Mouse (Mus musculus): ENCODE measurements at regions not wholly inside any gene's neighbourhood (a gene's known extent, or its start where the extent isn't known, plus 50 kb on each side); places are given as distances from the start of the nearest gene placed in this dataset.

- Histone ChIP-seq H3K36me3 (ENCODE audit: insufficient read depth, low read length) (no peaks in the 10 kb centered on the region), H3K4me2 (replicated peaks; ENCODE audit: low read depth, low read length) (no peak overlapping the region), H3K4me1 (ENCODE audit: insufficient read depth, low read length) (no peaks in the 10 kb centered on the region), H3K4me3 (ENCODE audit: low read length) (no peak overlapping the region), H3K27ac (ENCODE audit: low read length) (no peak overlapping the region), H3K9me3 (ENCODE audit: low read length) (no peaks in the 10 kb centered on the region), H3K27me3 (ENCODE audit: insufficient read depth, low read length) (no peaks in the 10 kb centered on the region), H3K9ac (replicated peaks; ENCODE audit: low read length) (no peak overlapping the region)
- 32% methylated on average over 7 of the region's 7 CpGs for WGBS
- no peak for ATAC-seq (ENCODE audit: low FRiP score, low TSS enrichment)
Observed at GRCm38 (mm10) chr3:39961836-39962640, 569.0 kb upstream of the Intu start.

- no peaks in the 10 kb centered on the region for H3K36me3 ChIP-seq (ENCODE audit: insufficient read depth, low read length)
- H3K27ac ChIP-seq (ENCODE audit: low read length) = no peak overlapping the region
- 86% methylated on average over 2 of the region's 2 CpGs for WGBS
- no peak overlapping the region for H3K4me3 ChIP-seq (ENCODE audit: low read length)
- no peaks in the 10 kb centered on the region for H3K9me3 ChIP-seq (ENCODE audit: low read length)
- no peaks in the 10 kb centered on the region for H3K4me1 ChIP-seq (ENCODE audit: insufficient read depth, low read length)
- H3K9ac ChIP-seq (replicated peaks; ENCODE audit: low read length) = no peak overlapping the region
- no peak for ATAC-seq (ENCODE audit: low FRiP score, low TSS enrichment)
- H3K27me3 ChIP-seq (ENCODE audit: insufficient read depth, low read length) = no peaks in the 10 kb centered on the region
- H3K4me2 ChIP-seq (replicated peaks; ENCODE audit: low read depth, low read length) = no peak overlapping the region
Observed at GRCm38 (mm10) chr3:39965431-39965830, 565.7 kb upstream of the Intu start.

- WGBS = 91% methylated on average over 2 of the region's 2 CpGs
- H3K27ac ChIP-seq (ENCODE audit: low read length) = no peak overlapping the region
- no peak overlapping the region for H3K4me2 ChIP-seq (replicated peaks; ENCODE audit: low read depth, low read length)
- no peaks in the 10 kb centered on the region for H3K9me3 ChIP-seq (ENCODE audit: low read length)
- no peak for ATAC-seq (ENCODE audit: low FRiP score, low TSS enrichment)
- H3K36me3 ChIP-seq (ENCODE audit: insufficient read depth, low read length) = no peaks in the 10 kb centered on the region
- H3K4me3 ChIP-seq (ENCODE audit: low read length) = no peak overlapping the region
- no peaks in the 10 kb centered on the region for H3K4me1 ChIP-seq (ENCODE audit: insufficient read depth, low read length)
- no peak overlapping the region for H3K9ac ChIP-seq (replicated peaks; ENCODE audit: low read length)
- no peaks in the 10 kb centered on the region for H3K27me3 ChIP-seq (ENCODE audit: insufficient read depth, low read length)
Observed at GRCm38 (mm10) chr3:39966390-39966789, 564.7 kb upstream of the Intu start.

- Histone ChIP-seq H3K9me3 (ENCODE audit: low read length) (no peaks in the 10 kb centered on the region), H3K27me3 (ENCODE audit: insufficient read depth, low read length) (no peaks in the 10 kb centered on the region), H3K9ac (replicated peaks; ENCODE audit: low read length) (no peak overlapping the region), H3K27ac (ENCODE audit: low read length) (no peak overlapping the region), H3K4me1 (ENCODE audit: insufficient read depth, low read length) (no peaks in the 10 kb centered on the region), H3K36me3 (ENCODE audit: insufficient read depth, low read length) (no peaks in the 10 kb centered on the region), H3K4me3 (ENCODE audit: low read length) (no peak overlapping the region), H3K4me2 (replicated peaks; ENCODE audit: low read depth, low read length) (no peak overlapping the region)
- WGBS = 95% methylated on average over 2 of the region's 2 CpGs
- ATAC-seq (ENCODE audit: low FRiP score, low TSS enrichment) = no peak
Observed at GRCm38 (mm10) chr3:39976937-39977336, 554.1 kb upstream of the Intu start.

- H3K9ac ChIP-seq (replicated peaks; ENCODE audit: low read length) = no peak overlapping the region
- H3K27ac ChIP-seq (ENCODE audit: low read length) = no peak overlapping the region
- no peaks in the 10 kb centered on the region for H3K4me1 ChIP-seq (ENCODE audit: insufficient read depth, low read length)
- H3K4me3 ChIP-seq (ENCODE audit: low read length) = no peak overlapping the region
- no peak overlapping the region for H3K4me2 ChIP-seq (replicated peaks; ENCODE audit: low read depth, low read length)
- H3K27me3 ChIP-seq (ENCODE audit: insufficient read depth, low read length) = no peaks in the 10 kb centered on the region
- H3K9me3 ChIP-seq (ENCODE audit: low read length) = no peaks in the 10 kb centered on the region
- WGBS = 30% methylated on average over 3 of the region's 3 CpGs
- no peaks in the 10 kb centered on the region for H3K36me3 ChIP-seq (ENCODE audit: insufficient read depth, low read length)
- ATAC-seq (ENCODE audit: low FRiP score, low TSS enrichment) = no peak
Observed at GRCm38 (mm10) chr3:39978916-39979679, 552.0 kb upstream of the Intu start.

GRCm38 (mm10) chr3:39982656-39983055 lies 548.4 kb upstream of the Intu start:
- H3K9ac ChIP-seq (replicated peaks; ENCODE audit: low read length) = no peak overlapping the region
- peaks cover 4% of the 10 kb centered on the region; the same call in 1 of the 2 replicates for H3K9me3 ChIP-seq (ENCODE audit: low read length)
- H3K4me1 ChIP-seq (ENCODE audit: insufficient read depth, low read length) = no peaks in the 10 kb centered on the region
- no peak for ATAC-seq (ENCODE audit: low FRiP score, low TSS enrichment)
- H3K27ac ChIP-seq (ENCODE audit: low read length) = no peak overlapping the region
- H3K4me2 ChIP-seq (replicated peaks; ENCODE audit: low read depth, low read length) = no peak overlapping the region
- H3K4me3 ChIP-seq (ENCODE audit: low read length) = no peak overlapping the region
- H3K27me3 ChIP-seq (ENCODE audit: insufficient read depth, low read length) = no peaks in the 10 kb centered on the region
- no peaks in the 10 kb centered on the region for H3K36me3 ChIP-seq (ENCODE audit: insufficient read depth, low read length)

- H3K4me3 ChIP-seq (ENCODE audit: low read length) = no peak overlapping the region
- H3K36me3 ChIP-seq (ENCODE audit: insufficient read depth, low read length) = no peaks in the 10 kb centered on the region
- H3K9me3 ChIP-seq (ENCODE audit: low read length) = peaks cover 9% of the 10 kb centered on the region; the same call in 1 of the 2 replicates
- ATAC-seq (ENCODE audit: low FRiP score, low TSS enrichment) = no peak
- no peaks in the 10 kb centered on the region for H3K4me1 ChIP-seq (ENCODE audit: insufficient read depth, low read length)
- H3K4me2 ChIP-seq (replicated peaks; ENCODE audit: low read depth, low read length) = no peak overlapping the region
- WGBS = 77% methylated on average over 1 of the region's 1 CpGs
- H3K27ac ChIP-seq (ENCODE audit: low read length) = no peak overlapping the region
- no peak overlapping the region for H3K9ac ChIP-seq (replicated peaks; ENCODE audit: low read length)
- H3K27me3 ChIP-seq (ENCODE audit: insufficient read depth, low read length) = no peaks in the 10 kb centered on the region
Observed at GRCm38 (mm10) chr3:39987710-39988109, 543.4 kb upstream of the Intu start.

- WGBS = 38% methylated on average over 5 of the region's 5 CpGs
- H3K4me2 ChIP-seq (replicated peaks; ENCODE audit: low read depth, low read length) = no peak overlapping the region
- no peaks in the 10 kb centered on the region for H3K4me1 ChIP-seq (ENCODE audit: insufficient read depth, low read length)
- no peak overlapping the region for H3K27ac ChIP-seq (ENCODE audit: low read length)
- no peak for ATAC-seq (ENCODE audit: low FRiP score, low TSS enrichment)
- H3K4me3 ChIP-seq (ENCODE audit: low read length) = no peak overlapping the region
- H3K27me3 ChIP-seq (ENCODE audit: insufficient read depth, low read length) = no peaks in the 10 kb centered on the region
- H3K36me3 ChIP-seq (ENCODE audit: insufficient read depth, low read length) = no peaks in the 10 kb centered on the region
- no peaks in the 10 kb centered on the region for H3K9me3 ChIP-seq (ENCODE audit: low read length)
- no peak overlapping the region for H3K9ac ChIP-seq (replicated peaks; ENCODE audit: low read length)
Observed at GRCm38 (mm10) chr3:39998628-39999027, 532.5 kb upstream of the Intu start.

GRCm38 (mm10) chr3:39999846-40000245 lies 531.2 kb upstream of the Intu start:
- no peak for ATAC-seq (ENCODE audit: low FRiP score, low TSS enrichment)
- H3K9me3 ChIP-seq (ENCODE audit: low read length) = no peaks in the 10 kb centered on the region
- WGBS = 95% methylated on average over 1 of the region's 1 CpGs

GRCm38 (mm10) chr3:40002838-40003237 lies 528.2 kb upstream of the Intu start:
- no peak for ATAC-seq (ENCODE audit: low FRiP score, low TSS enrichment)

More at GRCm38 (mm10) chr3:39999846-40000245, 531.2 kb upstream of the Intu start:
- H3K9ac ChIP-seq (replicated peaks; ENCODE audit: low read length) = no peak overlapping the region
- no peak overlapping the region for H3K4me2 ChIP-seq (replicated peaks; ENCODE audit: low read depth, low read length)
- H3K27ac ChIP-seq (ENCODE audit: low read length) = no peak overlapping the region
- H3K4me3 ChIP-seq (ENCODE audit: low read length) = no peak overlapping the region
- H3K36me3 ChIP-seq (ENCODE audit: insufficient read depth, low read length) = no peaks in the 10 kb centered on the region
- H3K4me1 ChIP-seq (ENCODE audit: insufficient read depth, low read length) = no peaks in the 10 kb centered on the region
- H3K27me3 ChIP-seq (ENCODE audit: insufficient read depth, low read length) = no peaks in the 10 kb centered on the region

More at GRCm38 (mm10) chr3:40002838-40003237, 528.2 kb upstream of the Intu start:
- Histone ChIP-seq H3K27me3 (ENCODE audit: insufficient read depth, low read length) (no peaks in the 10 kb centered on the region), H3K4me1 (ENCODE audit: insufficient read depth, low read length) (no peaks in the 10 kb centered on the region), H3K9me3 (ENCODE audit: low read length) (no peaks in the 10 kb centered on the region), H3K4me2 (replicated peaks; ENCODE audit: low read depth, low read length) (no peak overlapping the region), H3K27ac (ENCODE audit: low read length) (no peak overlapping the region), H3K36me3 (ENCODE audit: insufficient read depth, low read length) (no peaks in the 10 kb centered on the region), H3K9ac (replicated peaks; ENCODE audit: low read length) (no peak overlapping the region), H3K4me3 (ENCODE audit: low read length) (no peak overlapping the region)
- WGBS = 75% methylated on average over 3 of the region's 3 CpGs
